Mouse (Mus musculus) kidney, adult 2 months (tissue): Measurements from ENCODE around the gene Wdr81.

Experiments used
- CTCF ChIP-seq: fragments of 200-500 bp; conservative IDR thresholded peaks from 2 replicates; pipeline ENCODE4 v1.5.1; 2011; ENCODE audit warnings: low read depth, mild to moderate bottlenecking, control low read depth, low read length, moderate library complexity, mixed read lengths; ENCODE audit not compliant: insufficient read depth, insufficient read length
- POLR2A ChIP-seq: fragments of 200-500 bp; IDR thresholded peaks from one replicate; pipeline ENCODE4 v1.6.1; 2011; ENCODE audit warnings: low read depth, low read length, control low read depth

- no peak for TF ChIP-seq POLR2A
- no peak for TF ChIP-seq CTCF
These were observed 1.9 kb upstream of the Wdr81 start for GRCm38 (mm10) chr11:75456440-75456871.
